Mouse (Mus musculus) myocyte (in vitro differentiated cells): Measurements from ENCODE around the gene Coq4. TPM values are rescaled to one million over a fixed set of nuclear protein-coding genes. Genes with fewer than 3 reads are reported as not detected.
A peak's percentile ranks its signal among the peaks of the same experiment; 100 is the strongest.
"Not testable (repeated sequence)": the region's sequence is repeated elsewhere in the genome, so short reads cannot be mapped to it uniquely, and the experiment has no call there.

Experiments
- H3K27me3 ChIP-seq: one replicate; pipeline ENCODE4 v1.6.1; 2011; ENCODE audit not compliant: control insufficient read depth, insufficient read depth, insufficient read length
- H3K36me3 ChIP-seq: one replicate; pipeline ENCODE4 v1.6.1; 2011; ENCODE audit not compliant: control insufficient read depth, insufficient read depth
- H3K4me2 ChIP-seq: one replicate; pipeline ENCODE4 v1.6.1; 2011; ENCODE audit warnings: low read depth, control low read depth
- H3K4me3 ChIP-seq: one replicate; pipeline ENCODE4 v1.5.1; 2011; ENCODE audit warnings: mild to moderate bottlenecking, control low read depth, moderate library complexity
- H3K79me2 ChIP-seq: one replicate; pipeline ENCODE4 v1.6.1; 2011; ENCODE audit not compliant: control insufficient read depth, insufficient read depth
- H3ac ChIP-seq: one replicate; pipeline ENCODE4 v1.6.1; 2011; ENCODE audit not compliant: control insufficient read depth, insufficient read length
- CEBPB ChIP-seq: IDR thresholded peaks from 2 replicates; pipeline ENCODE4 v1.6.1; 2011; ENCODE audit warnings: mild to moderate bottlenecking, moderate library complexity; ENCODE audit not compliant: poor library complexity, insufficient read depth, severe bottlenecking
- MAX ChIP-seq: IDR thresholded peaks from one replicate; pipeline ENCODE4 v1.6.1; 2011; ENCODE audit warnings: low read depth, mild to moderate bottlenecking, control low read depth
- MYOD1 ChIP-seq, 3 experiments: IDR thresholded peaks; one replicate each; pipeline ENCODE4 v1.6.1; 2011; ENCODE audit warnings: control low read depth in 2 of 3, low read depth in 2 of 3, mild to moderate bottlenecking in 2 of 3, moderate library complexity in 1 of 3; ENCODE audit not compliant: insufficient read length in 2 of 3, control insufficient read depth in 1 of 3
- MYOG ChIP-seq, 3 experiments: IDR thresholded peaks; one replicate each; pipeline ENCODE4 v1.6.1; 2011; ENCODE audit warnings: control low read depth in 2 of 3, low read depth in 2 of 3, mild to moderate bottlenecking in 2 of 3; ENCODE audit not compliant: insufficient read length in 2 of 3, control insufficient read depth in 1 of 3, insufficient read depth in 1 of 3
- POLR2A ChIP-seq: IDR thresholded peaks from one replicate; pipeline ENCODE4 v1.6.1; 2011; ENCODE audit warnings: low read depth, mild to moderate bottlenecking, control low read depth, moderate library complexity; ENCODE audit not compliant: insufficient read length
- POLR2AphosphoS2 ChIP-seq: IDR thresholded peaks from one replicate; pipeline ENCODE4 v1.6.1; 2011; ENCODE audit warnings: low read depth, control low read depth; ENCODE audit not compliant: insufficient read length
- REST ChIP-seq: IDR thresholded peaks from one replicate; pipeline ENCODE4 v1.6.1; 2011; ENCODE audit warnings: mild to moderate bottlenecking, control low read depth, moderate library complexity; ENCODE audit not compliant: insufficient read depth, insufficient read length
- SRF ChIP-seq: IDR thresholded peaks from one replicate; pipeline ENCODE4 v1.6.1; 2011; ENCODE audit warnings: low read depth; ENCODE audit not compliant: control insufficient read depth, insufficient read length
- TCF12 ChIP-seq: IDR thresholded peaks from one replicate; pipeline ENCODE4 v1.6.1; 2011; ENCODE audit warnings: mild to moderate bottlenecking, control low read depth; ENCODE audit not compliant: poor library complexity, insufficient read depth, severe bottlenecking
- TCF3 ChIP-seq: IDR thresholded peaks from one replicate; pipeline ENCODE4 v1.6.1; 2011; ENCODE audit warnings: low read depth, control low read depth; ENCODE audit not compliant: insufficient read length
- USF1 ChIP-seq: IDR thresholded peaks from one replicate; pipeline ENCODE4 v1.6.1; 2011; ENCODE audit warnings: low read depth, mild to moderate bottlenecking, control low read depth, moderate library complexity
- polyA plus RNA-seq: library from polyadenylated mRNA; unstranded; fragments of >200 nt; fragmentation: generic; extraction: Trizol; gene quantifications from one replicate; pipeline ENCODE4 v1.2.1, GENCODE M21; 2012; ENCODE audit warnings: missing spikeins

Gene Coq4
- polyA plus RNA-seq, 1 experiment, result 24.4 TPM

DNA sequence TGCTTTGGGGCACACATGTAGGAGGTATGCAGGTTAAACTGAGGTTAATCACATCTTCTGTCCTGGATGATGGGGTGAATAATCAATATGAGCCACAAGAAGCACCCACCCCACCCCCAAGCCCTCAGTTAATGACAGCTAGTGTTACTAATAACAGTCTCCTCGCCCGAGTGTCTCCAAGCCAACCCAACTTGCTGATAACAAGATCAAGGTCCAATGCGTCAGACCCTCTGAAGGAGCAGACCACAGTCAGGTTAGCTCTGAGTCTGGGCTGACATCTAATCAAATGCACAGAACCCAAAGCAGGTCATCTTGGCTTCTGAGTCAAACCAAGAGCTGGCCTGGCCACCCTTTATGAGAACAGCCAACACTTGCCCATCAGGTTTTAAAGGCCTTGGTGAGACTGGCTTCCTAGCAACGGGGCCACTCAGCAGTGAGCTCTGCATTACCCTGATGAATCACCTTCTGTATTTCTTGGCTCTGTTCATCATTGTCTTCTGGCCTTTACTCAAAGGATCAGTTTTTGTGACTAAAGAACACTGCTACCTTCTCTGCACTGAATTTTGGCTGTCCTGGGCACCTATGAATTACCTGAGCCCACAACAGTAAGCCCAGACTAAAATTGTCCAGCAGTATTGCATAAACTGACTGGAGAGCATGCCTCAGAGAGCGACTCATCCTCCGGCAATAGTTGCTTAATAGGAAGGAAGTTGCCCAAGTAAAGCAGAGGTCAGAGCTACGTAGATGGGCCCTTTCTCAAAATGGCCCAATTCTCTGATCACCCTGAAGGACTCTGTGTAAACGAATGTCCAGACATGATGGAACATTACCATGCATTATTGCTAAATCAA is 15.5 kb upstream of the Coq4 start:
- no peak overlapping the region for H3ac ChIP-seq
- TF ChIP-seq TCF12, result no peak
- peak; percentile 15 for TF ChIP-seq POLR2AphosphoS2
- peak; percentile 87 for TF ChIP-seq CEBPB
- H3K27me3 ChIP-seq, result no peaks in the 10 kb centered on the region
- no peaks in the 10 kb centered on the region for H3K79me2 ChIP-seq
- no peak overlapping the region for H3K4me3 ChIP-seq
- H3K4me2 ChIP-seq, result no peak overlapping the region
- H3K36me3 ChIP-seq, result no peaks in the 10 kb centered on the region

- Histone ChIP-seq H3K79me2 (no peaks in the 10 kb centered on the region), H3K27me3 (no peaks in the 10 kb centered on the region), H3K36me3 (peaks cover 6% of the 10 kb centered on the region), H3ac (no peak overlapping the region), H3K4me2 (no peak overlapping the region), H3K4me3 (no peak overlapping the region)
- TF ChIP-seq REST (no peak), USF1 (no peak), TCF3 (no peak), POLR2AphosphoS2 (no peak), POLR2A (no peak)
These were observed 14.0 kb upstream of the Coq4 start for GRCm38 (mm10) chr2:29773323-29773722.

- H3K27me3 ChIP-seq, H3ac ChIP-seq, H3K79me2 ChIP-seq, H3K4me2 ChIP-seq, H3K4me3 ChIP-seq: not testable (repeated sequence)
- H3K36me3 ChIP-seq, result peaks cover 55% of the 10 kb centered on the region
These were observed 6.0 kb upstream of the Coq4 start for GRCm38 (mm10) chr2:29781256-29781655.

DNA sequence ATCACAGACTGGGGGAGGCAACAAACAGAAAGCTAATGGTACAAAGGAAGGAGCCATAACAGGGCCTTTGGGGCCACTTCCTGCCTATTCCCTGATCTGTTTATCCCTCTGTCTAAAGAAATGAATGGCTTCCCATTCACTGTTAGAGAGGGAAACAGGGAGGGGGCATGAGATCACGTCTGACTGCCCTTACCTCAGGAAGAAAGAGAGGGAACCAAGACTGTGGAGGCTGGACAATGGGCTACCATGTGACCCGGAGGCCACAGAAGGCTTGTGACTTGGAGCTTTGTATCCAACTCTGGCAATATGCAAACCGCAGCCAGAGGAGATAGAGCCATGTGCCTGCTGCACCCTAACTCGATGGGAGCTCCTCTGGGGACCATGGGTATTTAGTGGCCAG is 3.0 kb upstream of the Coq4 start:
- Histone ChIP-seq H3K36me3 (peaks cover 43% of the 10 kb centered on the region), H3K27me3 (no peaks in the 10 kb centered on the region), H3K4me2 (no peak overlapping the region), H3K4me3 (no peak overlapping the region), H3ac (no peak overlapping the region), H3K79me2 (peaks cover 17% of the 10 kb centered on the region)
- TF ChIP-seq MYOG (IDR thresholded peaks at IDR 0.05; ENCODE audit: control insufficient read depth in 1 of 3, insufficient read depth in 1 of 3, insufficient read length in 2 of 3, low read depth in 2 of 3) (no peak), REST (no peak), TCF12 (no peak), MYOD1 (IDR thresholded peaks at IDR 0.05; ENCODE audit: control insufficient read depth in 1 of 3, insufficient read length in 2 of 3, low read depth in 2 of 3) (no peak)

GRCm38 (mm10) chr2:29787937-29788681 is 816 bp downstream of the Coq4 start, which contains the start of gene Trub2:
Gene Trub2 (minus strand): TSS chr2:29788502.
- no peaks in the 10 kb centered on the region for H3K27me3 ChIP-seq
- peak within 1 kb of the TSS; percentile 91 for H3K4me2 ChIP-seq
- H3K36me3 ChIP-seq, result peaks cover 22% of the 10 kb centered on the region
- peak within 1 kb of the TSS; percentile 4 for H3ac ChIP-seq
- TF ChIP-seq POLR2AphosphoS2 (peak; percentile 74), SRF (no peak), MAX (no peak), REST (no peak), MYOD1 (IDR thresholded peaks at IDR 0.05; ENCODE audit: control insufficient read depth in 1 of 3, insufficient read length in 2 of 3, low read depth in 2 of 3) (peak in 1 of 3 experiments; percentile 20), USF1 (no peak), TCF12 (no peak), CEBPB (no peak), MYOG (IDR thresholded peaks at IDR 0.05; ENCODE audit: control insufficient read depth in 1 of 3, insufficient read depth in 1 of 3, insufficient read length in 2 of 3, low read depth in 2 of 3) (peak in 1 of 3 experiments; percentile 11), TCF3 (no peak), POLR2A (peak; percentile 81)
- peak within 1 kb of the TSS; percentile 69 for H3K4me3 ChIP-seq
- H3K79me2 ChIP-seq, result peaks cover 17% of the 10 kb centered on the region
